Mouse (Mus musculus): Measurements from ENCODE around the gene Dolpp1. TPM values are rescaled to one million over a fixed set of nuclear protein-coding genes. Genes with fewer than 3 reads are reported as not detected.
A peak's percentile ranks its signal among the peaks of the same experiment; 100 is the strongest.

The Dolpp1 gene
- polyA plus RNA-seq, 1 experiment, result 24.4 TPM

- H3K4me3 ChIP-seq (replicated peaks), result peak overlapping the region; percentile 97
- peaks cover 52% of the 10 kb centered on the region for H3K4me1 ChIP-seq
- no peaks in the 10 kb centered on the region for H3K9me3 ChIP-seq
- no peaks in the 10 kb centered on the region for H3K27me3 ChIP-seq (replicated peaks)
- peaks cover 49% of the 10 kb centered on the region for H3K36me3 ChIP-seq (replicated peaks; ENCODE audit: low read length)
- no peak for TF ChIP-seq GATA1 (IDR thresholded peaks at IDR 0.05; ENCODE audit: borderline replicate concordance, low read length)
- TF ChIP-seq FLI1 (IDR thresholded peaks at IDR 0.05; ENCODE audit: low read length), result no peak
Observed at GRCm38 (mm10) chr2:30357552-30358510, 34.2 kb upstream of the Dolpp1 start.

GRCm38 (mm10) chr2:30358533-30359531 is 33.2 kb upstream of the Dolpp1 start, which contains the start of gene Sh3glb2:
Gene Sh3glb2 (minus strand): TSS chr2:30359337.
- no peaks in the 10 kb centered on the region for H3K9me3 ChIP-seq
- peaks cover 39% of the 10 kb centered on the region for H3K36me3 ChIP-seq (replicated peaks; ENCODE audit: low read length)
- H3K27me3 ChIP-seq (replicated peaks), result no peaks in the 10 kb centered on the region
- no peak for TF ChIP-seq GATA1 (IDR thresholded peaks at IDR 0.05; ENCODE audit: borderline replicate concordance, low read length)
- no peak for TF ChIP-seq FLI1 (IDR thresholded peaks at IDR 0.05; ENCODE audit: low read length)
- H3K4me3 ChIP-seq (replicated peaks), result peak within 1 kb of the TSS; percentile 97
- H3K4me1 ChIP-seq, result peaks cover 58% of the 10 kb centered on the region

GRCm38 (mm10) chr2:30360626-30361025 is 31.4 kb upstream of the Dolpp1 start:
- Histone ChIP-seq H3K4me3 (replicated peaks) (no peak overlapping the region), H3K36me3 (replicated peaks; ENCODE audit: low read length) (peaks cover 22% of the 10 kb centered on the region), H3K27me3 (replicated peaks) (no peaks in the 10 kb centered on the region), H3K9me3 (no peaks in the 10 kb centered on the region), H3K4me1 (peaks cover 60% of the 10 kb centered on the region)
- TF ChIP-seq FLI1 (IDR thresholded peaks at IDR 0.05; ENCODE audit: low read length) (no peak), GATA1 (IDR thresholded peaks at IDR 0.05; ENCODE audit: borderline replicate concordance, low read length) (no peak)

- Histone ChIP-seq H3K4me1 (peaks cover 60% of the 10 kb centered on the region), H3K4me3 (replicated peaks) (no peak overlapping the region), H3K9me3 (no peaks in the 10 kb centered on the region), H3K27me3 (replicated peaks) (no peaks in the 10 kb centered on the region), H3K36me3 (replicated peaks; ENCODE audit: low read length) (peaks cover 13% of the 10 kb centered on the region)
- no peak for TF ChIP-seq GATA1 (IDR thresholded peaks at IDR 0.05; ENCODE audit: borderline replicate concordance, low read length)
- TF ChIP-seq FLI1 (IDR thresholded peaks at IDR 0.05; ENCODE audit: low read length), result no peak
Observed at GRCm38 (mm10) chr2:30362865-30363264, 29.2 kb upstream of the Dolpp1 start.

GRCm38 (mm10) chr2:30363773-30364650 is 28.0 kb upstream of the Dolpp1 start, which contains the start of gene Miga2:
Gene Miga2 (plus strand): TSS chr2:30364233.
- Histone ChIP-seq H3K4me1 (peaks cover 52% of the 10 kb centered on the region), H3K9me3 (no peaks in the 10 kb centered on the region), H3K36me3 (replicated peaks; ENCODE audit: low read length) (peaks cover 24% of the 10 kb centered on the region), H3K27me3 (replicated peaks) (no peaks in the 10 kb centered on the region), H3K4me3 (replicated peaks) (peak within 1 kb of the TSS; percentile 97)
- TF ChIP-seq GATA1 (IDR thresholded peaks at IDR 0.05; ENCODE audit: borderline replicate concordance, low read length) (no peak), FLI1 (IDR thresholded peaks at IDR 0.05; ENCODE audit: low read length) (no peak)

- TF ChIP-seq FLI1 (IDR thresholded peaks at IDR 0.05; ENCODE audit: low read length), result no peak
- H3K36me3 ChIP-seq (replicated peaks; ENCODE audit: low read length), result peaks cover 38% of the 10 kb centered on the region
- no peaks in the 10 kb centered on the region for H3K27me3 ChIP-seq (replicated peaks)
- H3K4me1 ChIP-seq, result peaks cover 44% of the 10 kb centered on the region
- peak overlapping the region; percentile 97 for H3K4me3 ChIP-seq (replicated peaks)
- H3K9me3 ChIP-seq, result no peaks in the 10 kb centered on the region
Observed at GRCm38 (mm10) chr2:30365281-30366069, 26.6 kb upstream of the Dolpp1 start.

- peak overlapping the region; percentile 62 for H3K4me3 ChIP-seq (replicated peaks)
- peaks cover 44% of the 10 kb centered on the region for H3K4me1 ChIP-seq
- H3K9me3 ChIP-seq, result no peaks in the 10 kb centered on the region
- H3K36me3 ChIP-seq (replicated peaks; ENCODE audit: low read length), result peaks cover 46% of the 10 kb centered on the region
- H3K27me3 ChIP-seq (replicated peaks), result no peaks in the 10 kb centered on the region
- no peak for TF ChIP-seq FLI1 (IDR thresholded peaks at IDR 0.05; ENCODE audit: low read length)
Observed at GRCm38 (mm10) chr2:30366203-30366602, 25.9 kb upstream of the Dolpp1 start.

- Histone ChIP-seq H3K27me3 (replicated peaks) (no peaks in the 10 kb centered on the region), H3K4me1 (peaks cover 15% of the 10 kb centered on the region), H3K36me3 (replicated peaks; ENCODE audit: low read length) (peaks cover 94% of the 10 kb centered on the region), H3K4me3 (replicated peaks) (no peak overlapping the region), H3K9me3 (no peaks in the 10 kb centered on the region)
- no peak for TF ChIP-seq GATA1 (IDR thresholded peaks at IDR 0.05; ENCODE audit: borderline replicate concordance, low read length)
Observed at GRCm38 (mm10) chr2:30371544-30371943, 20.5 kb upstream of the Dolpp1 start.

Measured in megakaryocyte, embryonic 14.5 days (primary cell).